Mouse (Mus musculus) embryonic facial prominence, embryonic 14.5 days (tissue): ENCODE results near the gene Bpifc. TPM values are rescaled to one million over a fixed set of nuclear protein-coding genes. Genes with fewer than 3 reads are reported as not detected.
"Not testable (repeated sequence)": the region's sequence is repeated elsewhere in the genome, so short reads cannot be mapped to it uniquely, and the experiment has no call there.

Experiments used
- ATAC-seq: fragments of 200-750 bp; cut with Nextera tagmentation; 2 replicates; pipeline ENCODE4 v1.8.0; 2017; ENCODE audit warnings: low read depth, moderate number of reproducible peaks, moderate TSS enrichment
- DNase-seq: peaks from one replicate; pipeline ENCODE4 v3.0.0-alpha.2; 2015; ENCODE audit warnings: low spot score
- H3K27ac ChIP-seq: fragments of 300-500 bp; sonication (generic); replicated peaks from 2 replicates; pipeline ENCODE4 v1.5.1; 2014; ENCODE audit warnings: low read depth, mild to moderate bottlenecking, low read length, moderate library complexity
- H3K27me3 ChIP-seq: fragments of 300-500 bp; sonication (generic); replicated peaks from 2 replicates; pipeline ENCODE4 v1.6.1; 2014; ENCODE audit warnings: low read length; ENCODE audit not compliant: control insufficient read depth, insufficient read depth
- H3K36me3 ChIP-seq: fragments of 300-500 bp; sonication (generic); 2 replicates; pipeline ENCODE4 v1.6.1; 2014; ENCODE audit warnings: low read length, mixed read lengths; ENCODE audit not compliant: control insufficient read depth, insufficient read depth
- H3K4me1 ChIP-seq: fragments of 300-500 bp; sonication (generic); 2 replicates; pipeline ENCODE4 v1.6.1; 2014; ENCODE audit warnings: antibody characterized with exemption, low read length; ENCODE audit not compliant: control insufficient read depth, insufficient read depth
- H3K4me2 ChIP-seq: fragments of 300-500 bp; sonication (generic); 2 replicates; pipeline ENCODE4 v1.6.1; 2014; ENCODE audit warnings: low read depth, mild to moderate bottlenecking, low read length, moderate library complexity, mixed read lengths
- H3K4me3 ChIP-seq: fragments of 300-500 bp; sonication (generic); 2 replicates; pipeline ENCODE4 v1.5.1; 2014; ENCODE audit warnings: low read depth, mild to moderate bottlenecking, low read length
- H3K9ac ChIP-seq: fragments of 300-500 bp; sonication (generic); 2 replicates; pipeline ENCODE4 v1.6.1; 2014; ENCODE audit warnings: low read depth, mild to moderate bottlenecking, low read length, moderate library complexity, mixed read lengths
- H3K9me3 ChIP-seq: fragments of 300-500 bp; sonication (generic); 2 replicates; pipeline ENCODE4 v1.6.1; 2016; ENCODE audit warnings: low read length; ENCODE audit not compliant: control insufficient read depth
- WGBS: fragments of 180-500 bp; shearing (Covaris S2); extraction: QIAGEN DNeasy Blood & Tissue Kit; methylation state at CpG from one replicate; pipeline ENCODE4 v1.1.7; 2014; 5-methylcytosine and 5-hydroxymethylcytosine counted together
- polyA plus RNA-seq: library from polyadenylated mRNA; unstranded; fragments of >200 nt; fragmentation: Nextera tagmentation; extraction: Ambion mirVana; gene quantifications from 2 replicates; pipeline ENCODE4 v1.2.1, GENCODE M21; 2014

The Bpifc gene
- polyA plus RNA-seq, 1 experiment from 2014 or later: 1.9 TPM

DNA sequence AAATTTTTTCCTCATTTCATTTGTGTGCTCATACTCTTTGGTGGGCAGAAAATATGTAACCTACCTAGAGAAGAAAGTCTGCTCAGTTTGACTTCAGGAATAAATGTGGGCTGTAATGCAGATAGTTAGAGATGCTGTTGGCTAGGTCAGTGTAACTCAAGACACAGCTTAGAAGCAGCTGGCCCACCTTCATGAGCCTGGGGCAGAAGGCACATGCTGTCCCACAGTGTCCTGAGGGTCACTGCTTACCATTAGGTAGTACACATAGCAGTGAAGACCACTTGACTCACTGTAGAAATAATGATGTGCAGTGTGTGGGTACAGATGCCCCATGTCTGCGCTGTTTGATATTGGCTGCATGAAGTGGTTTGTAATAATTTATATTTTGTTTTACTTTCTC is 34.7 kb upstream of the Bpifc start:
- Histone ChIP-seq H3K27ac (no peak overlapping the region), H3K9ac (no peak overlapping the region), H3K4me1 (peaks cover 2% of the 10 kb centered on the region; the same call in 1 of the 2 replicates), H3K27me3 (no peaks in the 10 kb centered on the region), H3K4me3 (no peak overlapping the region), H3K9me3 (no peaks in the 10 kb centered on the region), H3K36me3 (peaks cover 50% of the 10 kb centered on the region; the same call in 1 of the 2 replicates), H3K4me2 (no peak overlapping the region)
- no peak for DNase-seq
- ATAC-seq: no peak
- WGBS: 86% methylated on average over 1 of the region's 1 CpGs

DNA sequence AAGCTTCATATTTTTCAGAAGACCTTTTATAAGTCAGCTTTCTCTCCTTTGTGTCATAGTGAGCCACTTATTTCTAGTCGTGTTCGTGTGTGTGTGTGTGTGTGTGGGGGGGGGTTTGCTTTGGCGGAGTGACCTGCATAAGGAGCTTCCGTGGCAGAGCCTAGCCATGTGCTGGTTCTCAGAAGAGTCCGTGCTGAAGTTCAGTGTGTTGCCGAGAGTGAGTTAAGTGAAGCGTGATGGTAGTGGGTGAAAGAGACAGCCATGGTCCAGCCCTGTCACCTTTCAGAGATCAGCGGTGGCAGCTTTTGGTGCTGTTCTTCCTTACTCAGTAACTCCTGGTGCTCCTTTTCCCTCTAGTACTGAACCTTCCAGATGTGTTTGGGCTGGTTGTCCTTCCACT is 32.4 kb upstream of the Bpifc start:
- Histone ChIP-seq H3K4me2 (no peak overlapping the region), H3K36me3 (peaks cover 52% of the 10 kb centered on the region; the same call in 1 of the 2 replicates), H3K27ac (no peak overlapping the region), H3K27me3 (no peaks in the 10 kb centered on the region), H3K9ac (no peak overlapping the region), H3K4me1 (no peaks in the 10 kb centered on the region), H3K9me3 (no peaks in the 10 kb centered on the region), H3K4me3 (no peak overlapping the region)
- DNase-seq (no peak), ATAC-seq (no peak)
- 91% methylated on average over 8 of the region's 8 CpGs for WGBS

DNA sequence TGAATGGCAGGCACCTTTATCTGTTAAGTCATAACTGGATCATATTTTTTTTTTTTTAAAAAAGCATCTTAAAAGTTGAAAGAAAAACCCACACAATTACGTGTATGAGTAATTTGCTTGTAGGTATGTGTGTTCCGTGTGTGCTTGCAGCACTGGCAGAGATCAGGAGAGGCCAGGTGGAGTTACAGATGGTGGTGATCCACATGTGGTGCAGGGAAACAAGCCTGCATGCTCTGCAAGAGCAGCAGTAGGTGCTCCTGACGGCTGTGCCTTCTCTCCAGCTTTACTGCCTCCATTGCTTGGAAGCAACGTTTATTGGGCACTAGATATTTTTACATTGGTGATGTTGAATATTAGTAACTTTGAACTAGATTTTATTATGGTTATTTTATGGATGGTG is 32.0 kb upstream of the Bpifc start:
- ATAC-seq: no peak
- H3K4me1 ChIP-seq: no peaks in the 10 kb centered on the region
- WGBS: 81% methylated on average over 4 of the region's 4 CpGs
- H3K27me3 ChIP-seq: no peaks in the 10 kb centered on the region
- no peaks in the 10 kb centered on the region for H3K9me3 ChIP-seq
- H3K9ac ChIP-seq: no peak overlapping the region
- H3K36me3 ChIP-seq: peaks cover 56% of the 10 kb centered on the region; the same call in 1 of the 2 replicates
- DNase-seq: no peak
- no peak overlapping the region for H3K4me2 ChIP-seq
- no peak overlapping the region for H3K27ac ChIP-seq
- no peak overlapping the region for H3K4me3 ChIP-seq

DNA sequence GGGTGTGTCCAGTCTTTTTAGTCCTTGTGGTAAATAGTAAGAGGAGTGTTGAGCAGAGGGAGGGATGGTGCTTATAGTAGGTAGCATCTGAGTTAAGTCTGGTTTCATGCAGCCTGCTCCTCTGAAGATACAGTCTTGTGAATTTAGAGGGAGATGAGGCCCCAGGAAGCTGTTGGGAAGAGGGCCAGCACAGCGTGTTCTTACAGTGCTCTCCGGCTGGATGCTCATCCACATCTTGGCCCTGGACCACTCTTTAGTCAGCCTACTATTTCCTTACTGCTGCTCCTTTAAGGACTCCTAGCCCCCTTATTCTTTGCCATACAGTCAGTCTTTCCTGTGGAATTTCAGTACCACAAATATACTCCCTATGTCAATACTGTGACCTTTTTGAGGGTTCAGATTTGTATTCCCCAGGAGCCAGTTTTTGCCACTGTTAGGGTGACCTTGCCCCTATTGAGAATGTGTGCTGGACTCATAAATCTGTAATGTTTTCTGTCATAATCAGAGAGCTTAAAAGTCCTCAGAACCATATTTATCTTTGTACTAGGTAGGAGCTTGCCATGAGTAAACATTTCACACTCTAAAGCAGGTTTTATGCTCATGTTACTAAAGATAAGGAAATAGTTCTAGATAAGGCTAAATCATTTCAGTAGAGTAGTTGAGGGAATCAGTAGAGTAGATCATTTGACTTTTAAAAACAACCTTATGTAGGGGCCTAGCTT is 22.5 kb upstream of the Bpifc start:
- 67% methylated on average over 2 of the region's 2 CpGs for WGBS
- H3K27ac ChIP-seq: no peak overlapping the region
- H3K4me2 ChIP-seq: no peak overlapping the region

DNA sequence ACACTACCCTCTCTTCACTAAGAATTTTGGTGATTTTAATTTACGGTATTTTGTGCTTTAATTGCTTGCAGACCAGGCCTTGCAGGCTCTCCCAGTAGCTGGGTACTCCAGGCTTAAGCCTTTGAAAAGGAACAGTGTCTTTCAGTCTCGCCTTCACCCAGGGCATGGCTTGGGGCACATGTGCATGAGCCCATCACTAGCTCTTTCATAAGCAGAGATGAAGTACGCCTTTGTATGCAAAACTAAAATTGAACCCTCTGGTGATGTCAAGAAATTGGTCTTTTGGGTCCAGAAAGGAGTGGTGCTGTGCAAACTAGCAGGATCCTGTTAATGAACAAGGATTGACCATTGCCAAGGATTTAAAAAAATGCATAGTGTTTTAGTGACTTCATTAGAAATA is 20.8 kb upstream of the Bpifc start:
- Histone ChIP-seq H3K4me2 (no peak overlapping the region), H3K4me1 (no peaks in the 10 kb centered on the region), H3K4me3 (no peak overlapping the region), H3K9me3 (no peaks in the 10 kb centered on the region), H3K27me3 (no peaks in the 10 kb centered on the region), H3K9ac (no peak overlapping the region), H3K36me3 (peaks cover 22% of the 10 kb centered on the region), H3K27ac (no peak overlapping the region; the same call in 1 of the 2 replicates)
- peak; percentile 57; the same call in 1 of the 2 replicates for ATAC-seq
- 45% methylated on average over 3 of the region's 3 CpGs for WGBS
- DNase-seq: peak; percentile 41

More for the DNA sequence above, 22.5 kb upstream of the Bpifc start:
- ATAC-seq: no peak
- DNase-seq: no peak
- Histone ChIP-seq H3K4me1 (no peaks in the 10 kb centered on the region), H3K36me3 (peaks cover 27% of the 10 kb centered on the region), H3K27me3 (no peaks in the 10 kb centered on the region), H3K4me3 (no peak overlapping the region), H3K9me3 (no peaks in the 10 kb centered on the region), H3K9ac (no peak overlapping the region)

DNA sequence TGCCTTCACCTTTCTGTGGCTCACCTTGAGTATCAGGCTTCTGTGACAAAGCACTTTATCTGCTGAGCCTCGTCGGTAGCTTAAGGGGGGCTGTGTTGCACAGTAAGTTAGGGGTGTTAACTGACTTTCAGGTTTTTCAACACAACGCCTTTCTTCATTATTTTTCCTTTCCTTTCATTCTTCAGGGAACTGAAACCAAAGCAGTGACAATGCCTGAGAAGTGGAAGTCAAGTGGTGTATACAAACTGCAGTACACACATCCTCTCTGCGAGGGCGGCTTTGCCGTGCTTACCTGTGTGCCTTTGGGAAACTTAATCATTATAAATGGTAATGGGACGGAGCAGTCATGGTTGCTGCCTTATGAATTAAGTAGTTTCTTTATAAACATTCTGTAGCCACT is 19.0 kb upstream of the Bpifc start:
- Histone ChIP-seq H3K36me3 (peaks cover 16% of the 10 kb centered on the region), H3K9ac (no peak overlapping the region), H3K4me3 (no peak overlapping the region), H3K27me3 (no peaks in the 10 kb centered on the region), H3K27ac (no peak overlapping the region), H3K9me3 (no peaks in the 10 kb centered on the region), H3K4me2 (no peak overlapping the region), H3K4me1 (no peaks in the 10 kb centered on the region)
- DNase-seq: no peak
- 81% methylated on average over 7 of the region's 7 CpGs for WGBS
- no peak for ATAC-seq

DNA sequence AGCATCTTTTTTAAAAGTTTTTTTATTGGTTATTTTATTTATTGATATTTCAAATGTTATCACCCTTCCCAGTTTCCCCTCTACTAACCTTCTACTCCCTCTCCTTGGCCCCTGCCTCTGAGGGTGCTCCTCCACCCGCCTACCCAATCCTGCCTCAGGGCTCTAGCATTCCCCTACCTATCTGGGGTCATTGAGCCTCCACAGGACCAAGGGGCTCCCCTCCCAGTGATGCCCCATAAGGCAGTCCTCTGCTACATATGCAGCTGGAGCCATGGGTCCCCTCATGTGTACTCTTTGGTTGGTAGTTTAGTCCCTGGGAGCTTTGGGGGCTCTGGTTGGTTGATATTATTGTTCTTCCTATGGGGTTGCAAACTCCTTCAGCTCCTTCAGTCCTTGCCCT is 15.1 kb upstream of the Bpifc start:
- 59% methylated on average over 1 of the region's 1 CpGs for WGBS
- not testable (repeated sequence) for DNase-seq, H3K27ac ChIP-seq, H3K9ac ChIP-seq, H3K4me3 ChIP-seq, ATAC-seq, H3K4me1 ChIP-seq, H3K9me3 ChIP-seq, H3K27me3 ChIP-seq, H3K4me2 ChIP-seq
- peaks cover 18% of the 10 kb centered on the region for H3K36me3 ChIP-seq

DNA sequence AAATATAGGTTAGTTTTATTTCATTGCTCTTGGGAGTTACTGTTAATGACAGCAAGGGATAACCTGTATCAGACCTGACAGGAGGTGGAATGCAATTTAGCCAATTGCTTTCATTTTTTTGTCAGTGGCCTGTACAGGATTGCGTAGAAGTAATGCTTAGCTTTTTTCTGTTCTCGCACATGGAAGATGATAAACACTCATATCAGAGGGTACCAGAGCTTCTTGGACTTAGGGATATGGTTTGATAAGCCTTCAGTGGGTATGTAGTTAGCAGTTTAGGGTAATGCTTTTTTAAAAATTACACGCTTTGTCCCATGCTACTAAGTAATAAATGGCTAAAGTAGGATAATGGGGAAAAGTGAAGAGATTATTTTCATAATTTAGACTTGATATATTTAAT is 14.7 kb upstream of the Bpifc start:
- 95% methylated on average over 3 of the region's 3 CpGs for WGBS
- H3K27me3 ChIP-seq: no peaks in the 10 kb centered on the region
- no peak for DNase-seq
- peaks cover 3% of the 10 kb centered on the region; the same call in 1 of the 2 replicates for H3K4me1 ChIP-seq
- no peak overlapping the region for H3K4me2 ChIP-seq
- H3K27ac ChIP-seq: no peak overlapping the region
- no peaks in the 10 kb centered on the region for H3K9me3 ChIP-seq
- H3K36me3 ChIP-seq: peaks cover 18% of the 10 kb centered on the region
- ATAC-seq: no peak
- H3K4me3 ChIP-seq: no peak overlapping the region
- no peak overlapping the region for H3K9ac ChIP-seq

DNA sequence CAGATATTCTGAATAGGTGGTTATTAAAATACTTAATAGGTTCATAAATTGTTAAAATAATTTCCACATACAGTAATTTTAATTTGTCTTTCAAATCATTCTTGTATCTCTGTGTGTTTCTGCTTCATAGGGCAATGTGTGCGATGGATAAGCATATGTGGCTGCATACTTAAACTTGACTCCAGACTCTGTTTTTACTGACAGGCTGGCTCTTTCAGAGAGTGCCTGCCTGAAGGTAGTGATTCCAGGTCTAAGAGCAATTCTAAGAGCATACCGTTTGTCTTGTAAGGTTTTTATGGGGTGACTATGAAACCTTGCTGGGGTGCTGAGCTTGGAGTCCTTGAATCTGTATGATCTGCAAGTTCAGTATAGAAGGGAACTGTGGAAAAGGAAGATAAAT is 14.2 kb upstream of the Bpifc start:
- 83% methylated on average over 2 of the region's 2 CpGs for WGBS
- no peak overlapping the region for H3K9ac ChIP-seq
- no peak overlapping the region for H3K4me3 ChIP-seq
- H3K4me2 ChIP-seq: no peak overlapping the region
- H3K9me3 ChIP-seq: no peaks in the 10 kb centered on the region
- H3K4me1 ChIP-seq: peaks cover 3% of the 10 kb centered on the region; the same call in 1 of the 2 replicates
- DNase-seq (no peak), ATAC-seq (no peak)
- H3K27me3 ChIP-seq: no peaks in the 10 kb centered on the region
- H3K27ac ChIP-seq: no peak overlapping the region
- H3K36me3 ChIP-seq: peaks cover 16% of the 10 kb centered on the region
